Comparison of ENCODE assay signal across 12 mouse cellular contexts in genomic region chr15:97593781-97594600, GRCm38 (mm10).
A peak's percentile ranks its signal among the peaks of the same experiment; 100 is the strongest.
DNase-seq lines count a peak whose midpoint lies in the region; ATAC-seq and TF ChIP-seq lines count a peak whose summit lies in the region.
"Had no signal": no experiment of that assay in that cellular context is flagged by ENCODE, and none has a peak within 500 bp of the region (broad histone marks: within the 10 kb centered on the region; RNA-seq: fewer than 3 reads in every experiment).

No protein-coding gene starts in this region.

- no peak for TF ChIP-seq EP300 in stomach, postnatal 0 days (optimal IDR thresholded peaks at IDR 0.05)

- H3K27ac ChIP-seq in heart, embryonic 11.5 days (ENCODE audit: low read depth, low read length) = no peak overlapping the region
- H3K27ac ChIP-seq in stomach, embryonic 16.5 days (ENCODE audit: low read length) = peak overlapping the region; percentile 18; the same call in 1 of the 2 replicates
- H3K27ac ChIP-seq in stomach, postnatal 0 days (replicated peaks) = no peak overlapping the region
- H3K27ac ChIP-seq: embryonic facial prominence, embryonic 15.5 days; left cerebral cortex, adult 2 months; stomach, embryonic 15.5 days had no signal

- no peaks in the 10 kb centered on the region for H3K4me1 ChIP-seq in heart, embryonic 11.5 days (ENCODE audit: control insufficient read depth, insufficient read depth, low read length)
- H3K4me1 ChIP-seq in stomach, embryonic 16.5 days (ENCODE audit: control insufficient read depth, insufficient read depth, low read length) = peaks cover 8% of the 10 kb centered on the region; the same call in 1 of the 2 replicates
- H3K4me1 ChIP-seq in stomach, postnatal 0 days (replicated peaks; ENCODE audit: control insufficient read depth, insufficient read depth) = no peaks in the 10 kb centered on the region
- H3K4me1 ChIP-seq: embryonic facial prominence, embryonic 15.5 days had no signal

- no peak for ATAC-seq in heart, embryonic 11.5 days (replicated peaks; ENCODE audit: insufficient number of reproducible peaks, low FRiP score, low TSS enrichment)
- ATAC-seq in stomach, embryonic 16.5 days (ENCODE audit: insufficient read depth, low FRiP score) = no peak
- no peak for ATAC-seq in stomach, postnatal 0 days (ENCODE audit: low FRiP score, low TSS enrichment)
- ATAC-seq in megakaryocyte progenitor cell, adult 5-6 weeks (replicated peaks; ENCODE audit: poor library complexity) = no peak

- H3K27me3 ChIP-seq in heart, embryonic 11.5 days (ENCODE audit: control insufficient read depth, insufficient read depth, low read length) = no peaks in the 10 kb centered on the region
- H3K27me3 ChIP-seq in stomach, embryonic 16.5 days (ENCODE audit: control insufficient read depth, insufficient read depth, low read length) = no peaks in the 10 kb centered on the region
- H3K27me3 ChIP-seq in stomach, postnatal 0 days (ENCODE audit: control insufficient read depth, insufficient read depth, low read length) = no peaks in the 10 kb centered on the region
- H3K27me3 ChIP-seq: embryonic facial prominence, embryonic 15.5 days; stomach, embryonic 15.5 days had no signal

- DNase-seq in heart, adult 11 months = peak; percentile 96
- no peak for DNase-seq in stomach, postnatal 0 days (ENCODE audit: low spot score)
- DNase-seq in kidney, postnatal 10 days = peak; percentile 21
- DNase-seq in retina, embryonic 14.5 days (ENCODE audit: low spot score) = no peak
- no peak for DNase-seq in left cerebral cortex, adult 18-20 months (ENCODE audit: low spot score in 2 of 2)
- DNase-seq: cerebellum, adult 9-10 months had no signal

- no peaks in the 10 kb centered on the region for H3K9me3 ChIP-seq in heart, embryonic 11.5 days (replicated peaks; ENCODE audit: control insufficient read depth, low read length)
- H3K9me3 ChIP-seq in stomach, embryonic 16.5 days (replicated peaks; ENCODE audit: control insufficient read depth, low read length) = no peaks in the 10 kb centered on the region
- H3K9me3 ChIP-seq in stomach, postnatal 0 days (ENCODE audit: control insufficient read depth, low read length) = no peaks in the 10 kb centered on the region
- H3K9me3 ChIP-seq: embryonic facial prominence, embryonic 15.5 days; stomach, embryonic 15.5 days had no signal

- no peak for TF ChIP-seq CTCF in stomach, postnatal 0 days (IDR thresholded peaks at IDR 0.05; ENCODE audit: low read depth)

- H3K4me3 ChIP-seq in heart, embryonic 11.5 days (ENCODE audit: low read depth, low read length) = no peak overlapping the region
- no peak overlapping the region for H3K4me3 ChIP-seq in stomach, embryonic 16.5 days (replicated peaks; ENCODE audit: low read length)
- H3K4me3 ChIP-seq in stomach, postnatal 0 days (ENCODE audit: low read depth, low read length) = no peak overlapping the region
- H3K4me3 ChIP-seq: embryonic facial prominence, embryonic 15.5 days; left cerebral cortex, adult 2 months; stomach, embryonic 15.5 days had no signal

- no peak overlapping the region for H3K4me2 ChIP-seq in heart, embryonic 11.5 days
- H3K4me2 ChIP-seq in stomach, embryonic 16.5 days (ENCODE audit: low read depth, low read length) = no peak overlapping the region
- no peak overlapping the region for H3K4me2 ChIP-seq in stomach, postnatal 0 days (replicated peaks; ENCODE audit: low read depth)
- H3K4me2 ChIP-seq: embryonic facial prominence, embryonic 15.5 days; stomach, embryonic 15.5 days had no signal

- no peak overlapping the region for H3K9ac ChIP-seq in heart, embryonic 11.5 days (ENCODE audit: low read depth, low read length)
- H3K9ac ChIP-seq in stomach, embryonic 16.5 days (ENCODE audit: low read length) = no peak overlapping the region
- no peak overlapping the region for H3K9ac ChIP-seq in stomach, postnatal 0 days (ENCODE audit: low read length)
- H3K9ac ChIP-seq: embryonic facial prominence, embryonic 15.5 days; stomach, embryonic 15.5 days had no signal

- 40% methylated on average over 11 of the region's 11 CpGs for WGBS in heart, embryonic 11.5 days (ENCODE audit: insufficient replicate concordance)
- 53% methylated on average over 11 of the region's 11 CpGs for WGBS in stomach, embryonic 16.5 days
- 48% methylated on average over 11 of the region's 11 CpGs for WGBS in stomach, postnatal 0 days

- H3K36me3 ChIP-seq in heart, embryonic 11.5 days (ENCODE audit: control insufficient read depth, insufficient read depth, low read length) = no peaks in the 10 kb centered on the region
- no peaks in the 10 kb centered on the region for H3K36me3 ChIP-seq in stomach, embryonic 16.5 days (ENCODE audit: control insufficient read depth, insufficient read depth, low read length)
- no peaks in the 10 kb centered on the region for H3K36me3 ChIP-seq in stomach, postnatal 0 days (ENCODE audit: control insufficient read depth, insufficient read depth, low read length)
- H3K36me3 ChIP-seq: embryonic facial prominence, embryonic 15.5 days; stomach, embryonic 15.5 days had no signal

Comparison
In these comparisons a context has a peak if more than half of its experiments do, and no peak if none do; other contexts are left out.
1. DNase-seq: peak in heart, adult 11 months (single experiment) and kidney, postnatal 10 days (single experiment); none in stomach, postnatal 0 days (single experiment), retina, embryonic 14.5 days (single experiment) and left cerebral cortex, adult 18-20 months (0 of 2).